Mouse (Mus musculus): ENCODE measurements around the gene Supt5.
A peak's percentile ranks its signal among the peaks of the same experiment; 100 is the strongest.

Gene Supt5

DNA sequence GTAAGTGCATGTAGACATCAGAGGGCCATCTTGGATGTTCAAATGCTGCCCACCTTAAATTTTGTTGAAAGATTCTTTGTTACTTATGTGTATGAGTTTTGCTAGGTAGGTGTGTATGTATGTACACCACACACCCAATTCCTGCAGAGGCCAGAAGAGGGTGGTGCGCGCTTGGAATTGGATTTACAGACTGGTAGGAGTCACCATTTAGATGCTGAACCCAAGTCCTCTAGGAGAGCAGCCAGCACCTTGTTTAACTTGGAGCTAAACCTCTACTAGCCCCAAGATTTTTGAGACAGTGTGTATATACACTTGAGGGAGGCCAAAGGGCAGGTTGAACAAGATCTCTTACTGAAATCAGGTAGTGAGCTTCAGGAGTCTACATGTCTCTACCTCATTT lies 14.7 kb upstream of the Supt5 start:
- DNase-seq (ENCODE audit: low read depth, low spot score), result no peak

DNA sequence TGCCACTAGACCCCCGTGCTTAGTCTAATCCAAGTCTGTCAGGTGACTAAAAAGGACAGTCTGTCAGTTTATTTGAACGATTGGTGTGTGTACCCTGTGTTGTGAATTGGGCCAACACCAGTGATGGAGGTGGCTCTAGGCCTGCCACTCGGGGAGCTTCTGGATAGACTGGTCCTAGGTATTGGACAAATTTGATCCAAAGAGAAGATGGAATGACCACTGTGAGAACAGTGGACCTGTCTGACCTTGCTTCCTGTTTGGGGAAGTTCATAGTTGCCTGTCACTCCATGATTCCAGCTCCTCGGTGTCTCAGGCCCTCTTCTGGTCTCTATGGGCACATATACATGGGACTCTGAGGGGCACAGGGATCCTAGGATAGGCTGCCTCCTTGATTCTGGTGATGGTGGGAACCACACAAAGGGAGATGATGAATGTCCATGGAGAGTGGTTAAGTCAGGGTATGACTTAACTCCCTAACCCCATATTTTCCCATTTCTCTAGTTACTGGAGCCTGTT lies 13.2 kb upstream of the Supt5 start:
- DNase-seq (ENCODE audit: low read depth, low spot score), result no peak

DNA sequence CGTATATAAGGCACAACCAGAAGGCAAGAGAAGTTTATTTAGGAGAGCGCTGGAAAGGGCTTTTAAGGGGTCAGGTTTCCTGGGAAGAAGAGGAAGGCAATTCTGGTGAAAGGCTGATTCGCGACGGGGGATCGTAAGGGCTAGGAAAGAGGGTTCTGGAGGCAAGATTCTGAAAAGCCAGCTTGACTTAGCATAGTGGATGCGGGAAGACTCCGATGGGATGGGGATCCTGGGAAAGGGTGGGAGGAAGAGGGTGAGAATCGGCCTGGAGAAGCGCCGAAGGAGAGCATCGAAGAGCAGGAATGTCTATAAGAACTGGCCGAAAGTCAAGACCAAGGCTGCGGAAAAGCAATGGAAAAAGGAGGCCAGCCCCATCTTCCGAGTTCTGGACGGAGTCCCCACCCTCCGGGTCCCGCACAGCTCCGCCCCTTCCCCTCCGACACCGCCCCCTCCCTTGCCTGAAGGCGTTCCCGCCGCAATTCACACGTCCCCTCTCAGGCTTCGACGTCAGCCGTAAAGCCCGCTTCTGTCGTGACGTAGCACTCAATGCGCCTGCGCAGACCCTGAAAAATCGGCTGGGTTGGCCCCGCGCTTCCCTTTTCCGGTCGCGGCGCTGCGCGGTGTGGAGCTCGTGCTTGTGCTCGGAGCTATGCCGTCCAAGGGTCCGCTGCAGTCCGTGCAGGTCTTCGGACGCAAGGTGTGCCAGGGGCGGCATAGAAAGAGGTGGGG lies 11.8 kb upstream of the Supt5 start, which contains the start of gene Rps16:
TSS of gene Rps16 (plus strand) at position 498 of the 729 bp plus-strand sequence.
- peak; percentile 97 for DNase-seq (ENCODE audit: low read depth, low spot score)

DNA sequence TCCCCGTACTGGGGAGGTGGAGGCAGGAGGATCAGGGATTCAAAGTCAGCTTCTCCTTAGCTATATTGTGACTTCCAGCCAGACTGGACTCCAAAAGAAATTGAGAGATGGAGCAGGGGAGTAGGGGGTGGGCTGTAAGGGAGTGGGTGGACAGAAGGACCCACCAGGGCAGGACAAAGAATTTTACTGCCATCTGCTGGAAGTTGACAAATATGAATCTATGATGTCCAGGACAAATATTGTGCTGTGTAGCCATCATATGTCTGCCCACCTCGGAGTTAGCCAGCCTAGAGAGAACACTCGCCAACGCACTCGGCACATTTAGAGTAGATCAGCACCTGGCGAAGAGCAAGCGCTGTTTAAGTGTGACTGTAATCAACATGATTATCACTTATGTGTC lies 10.1 kb upstream of the Supt5 start:
- no peak for DNase-seq (ENCODE audit: low read depth, low spot score)

GRCm38 (mm10) chr7:28347746-28348145 lies 9.2 kb upstream of the Supt5 start:
- DNase-seq (ENCODE audit: low read depth, low spot score), result no peak

GRCm38 (mm10) chr7:28344637-28345036 lies 6.1 kb upstream of the Supt5 start:
- peak; percentile 65 for DNase-seq (ENCODE audit: low read depth, low spot score)

- no peak for DNase-seq (ENCODE audit: low read depth, low spot score)
These were observed 2.8 kb upstream of the Supt5 start for GRCm38 (mm10) chr7:28341381-28341780.

DNA sequence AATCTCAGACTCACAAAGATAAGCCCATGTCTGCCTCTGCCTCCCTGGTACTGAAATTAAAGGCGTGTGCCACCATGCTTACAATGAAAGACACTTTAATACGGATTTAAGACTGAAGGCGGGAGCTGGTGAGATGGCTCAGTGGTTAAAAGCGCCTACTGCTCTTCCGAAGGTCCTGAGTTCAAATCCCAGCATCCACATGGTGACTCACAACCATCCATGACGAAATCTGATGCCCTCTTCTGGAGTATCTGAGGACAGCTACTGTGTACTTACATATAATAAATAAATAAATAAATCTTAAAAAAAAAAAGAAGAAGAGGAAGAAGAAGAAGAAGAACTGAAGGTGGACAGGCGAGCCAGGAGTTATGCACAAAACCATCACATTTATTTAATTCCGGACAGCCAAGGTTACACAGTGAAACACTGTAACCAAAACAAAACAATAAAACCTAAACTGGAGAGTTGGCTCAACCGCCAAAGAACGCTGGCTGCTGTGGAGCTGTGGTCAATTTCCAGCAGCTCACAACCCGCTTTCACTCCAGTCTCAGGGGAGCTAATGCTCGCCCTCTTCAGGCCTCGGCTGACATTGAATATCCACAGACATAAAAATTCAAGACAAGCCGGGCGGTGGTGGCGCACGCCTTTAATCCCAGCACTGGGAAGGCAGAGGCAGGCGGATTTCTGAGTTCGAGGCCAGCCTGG lies 819 bp upstream of the Supt5 start:
- no peak for DNase-seq (ENCODE audit: low read depth, low spot score)

- no peak for DNase-seq (ENCODE audit: low read depth, low spot score)
These were observed 3.1 kb downstream of the Supt5 start for GRCm38 (mm10) chr7:28335471-28335870.

DNA sequence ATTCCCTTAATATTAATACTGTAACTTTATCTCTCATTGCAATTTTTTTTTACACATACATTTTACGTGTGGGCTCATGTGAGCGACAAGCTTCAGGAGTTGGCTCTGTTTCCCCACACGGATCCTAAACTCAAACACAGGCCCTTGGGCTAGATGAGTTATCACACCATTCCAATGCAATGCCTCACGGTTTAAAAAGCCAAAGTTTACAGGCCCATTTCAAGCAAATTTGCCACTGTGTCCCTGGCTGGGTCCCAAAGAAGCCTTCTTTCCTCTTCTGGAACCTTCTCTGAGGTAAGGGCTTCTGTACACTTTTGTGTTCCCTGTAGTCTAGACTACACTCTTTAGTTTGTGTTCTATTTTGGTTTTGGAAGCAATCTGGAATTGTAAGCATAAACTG lies 4.0 kb downstream of the Supt5 start:
- no peak for DNase-seq (ENCODE audit: low read depth, low spot score)

DNA sequence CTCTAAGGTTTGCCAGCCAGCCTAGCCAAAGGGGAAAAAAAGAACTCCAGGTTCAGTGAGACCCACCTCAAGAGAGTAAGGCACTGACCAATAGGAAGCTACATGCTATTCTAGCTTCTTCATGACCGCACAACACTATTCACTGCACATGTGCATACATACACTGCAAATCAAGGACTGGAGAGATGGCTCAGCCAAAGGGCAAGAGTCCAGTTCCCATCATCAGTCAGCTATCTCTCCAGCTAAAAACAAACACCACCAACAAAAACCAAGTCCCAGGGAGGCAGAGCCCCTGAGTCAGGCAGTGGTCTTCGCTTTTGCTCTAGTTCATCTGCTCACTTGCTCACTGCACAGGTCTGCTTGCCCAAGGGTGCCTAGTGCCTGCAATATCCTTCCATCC lies 10.3 kb downstream of the Supt5 start:
- DNase-seq (ENCODE audit: low read depth, low spot score), result no peak

GRCm38 (mm10) chr7:28326457-28326856 lies 12.1 kb downstream of the Supt5 start:
- DNase-seq (ENCODE audit: low read depth, low spot score), result no peak

GRCm38 (mm10) chr7:28325293-28325692 lies 13.3 kb downstream of the Supt5 start:
- DNase-seq (ENCODE audit: low read depth, low spot score), result no peak

DNA sequence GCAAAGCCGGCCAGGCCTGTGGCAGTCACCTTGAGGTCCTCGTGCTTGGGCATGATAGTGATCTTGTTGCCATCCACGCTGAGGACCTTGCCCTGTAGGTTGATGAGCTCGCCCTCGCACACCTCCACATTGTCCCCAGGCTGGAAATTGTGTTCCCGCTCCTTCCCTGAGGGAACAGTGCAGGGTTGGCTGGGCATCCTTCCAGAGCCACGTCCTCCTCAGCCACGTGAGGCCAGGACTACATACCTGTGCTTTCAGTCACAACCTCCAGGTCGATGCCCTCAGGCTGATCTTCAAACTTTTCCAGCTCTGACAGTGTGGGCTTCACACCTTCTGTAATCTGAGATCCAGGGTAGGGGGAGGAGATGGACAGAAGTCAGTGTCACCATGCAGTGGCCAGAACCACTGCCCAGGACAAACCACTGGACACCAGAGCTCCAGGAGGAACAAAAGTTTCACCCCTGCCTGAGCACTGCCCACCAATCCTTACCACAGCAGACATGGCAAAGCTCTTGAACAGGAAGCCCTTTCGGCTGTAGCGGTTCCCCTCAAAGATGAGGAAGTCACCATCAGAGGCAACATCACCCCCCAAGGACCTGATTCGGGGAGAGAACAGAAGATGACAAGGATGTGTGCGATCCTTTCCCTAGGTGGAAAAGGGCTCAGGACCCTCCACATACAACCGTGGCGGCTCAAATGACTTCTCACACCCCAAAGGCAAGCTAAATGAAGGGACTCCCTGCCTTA lies 16.4 kb downstream of the Supt5 start:
- DNase-seq (ENCODE audit: low read depth, low spot score), result no peak

- no peak for DNase-seq (ENCODE audit: low read depth, low spot score)
These were observed 19.8 kb downstream of the Supt5 start for GRCm38 (mm10) chr7:28318714-28319113.

- DNase-seq (ENCODE audit: low read depth, low spot score), result no peak
These were observed 20.5 kb downstream of the Supt5 start for GRCm38 (mm10) chr7:28318036-28318435.

DNA sequence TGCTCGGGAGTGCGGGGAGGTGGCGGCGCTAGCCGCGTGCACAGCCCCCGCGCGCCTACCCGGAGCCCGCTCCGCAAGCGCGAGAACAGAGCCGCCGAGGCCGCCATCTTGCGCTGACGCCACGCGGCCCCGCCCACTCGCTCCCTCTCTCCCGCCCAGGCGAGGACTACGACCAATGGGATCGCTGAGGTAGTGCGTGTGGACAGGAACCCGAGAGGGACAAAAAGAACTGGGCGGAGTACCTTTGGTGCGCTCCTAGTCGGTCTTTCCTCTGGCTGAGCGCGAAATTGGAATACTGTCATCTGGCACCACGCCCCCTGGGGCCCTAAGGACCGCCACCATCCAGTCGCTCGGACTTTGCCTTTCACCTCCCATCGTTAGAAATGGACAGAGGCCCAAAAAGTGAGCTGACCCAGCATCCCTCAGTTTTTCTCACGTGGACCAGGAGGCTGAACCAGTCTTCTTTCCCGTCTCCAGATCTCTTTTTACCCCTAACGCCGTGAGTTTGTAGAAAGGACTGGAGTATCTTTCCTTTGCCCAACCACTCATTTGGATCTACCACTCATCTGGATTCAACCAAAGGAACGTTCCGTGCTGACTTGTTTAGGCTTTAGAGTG lies 26.5 kb downstream of the Supt5 start, which contains the start of gene Timm50:
TSS of gene Timm50 (minus strand) at position 147 of the 618 bp plus-strand sequence.
- DNase-seq (ENCODE audit: low read depth, low spot score), result peak; percentile 95

DNA sequence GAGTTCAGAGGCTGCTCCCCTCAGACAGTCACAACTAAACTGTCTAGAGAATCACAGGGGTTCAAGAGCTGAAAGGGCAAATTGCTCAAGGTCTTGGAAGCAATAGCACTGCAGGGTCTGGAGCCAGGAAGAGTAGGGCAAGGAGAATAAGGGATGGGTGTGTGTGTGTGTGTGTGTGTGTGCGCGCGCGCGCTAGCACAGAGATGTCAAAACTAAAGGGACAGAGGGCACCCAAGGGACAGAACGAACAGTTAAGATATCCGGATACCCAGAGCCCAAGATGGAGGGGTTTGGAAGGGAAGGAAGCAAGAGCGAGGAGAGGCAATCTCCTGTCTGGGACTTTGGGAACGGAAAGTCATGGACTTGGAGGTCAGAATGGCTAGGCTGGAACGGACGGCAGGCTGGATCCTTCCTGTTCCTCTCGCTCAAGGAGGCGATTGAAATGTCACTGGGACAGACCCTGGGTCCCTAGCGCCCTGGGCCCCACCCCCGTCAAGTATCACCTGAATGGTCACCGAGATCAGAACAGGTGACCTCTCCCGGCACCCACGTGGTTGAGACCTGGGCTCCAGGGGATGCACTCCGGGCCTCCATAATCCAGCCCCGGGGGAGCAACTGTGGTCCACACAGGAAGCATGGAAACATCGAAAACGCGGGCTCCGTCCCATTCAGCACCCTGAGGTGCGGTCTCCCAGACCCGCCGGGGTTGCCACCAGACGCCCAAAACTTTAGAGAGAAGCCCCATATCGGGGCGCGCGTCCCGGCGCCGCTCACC lies 27.2 kb downstream of the Supt5 start:
- DNase-seq (ENCODE audit: low read depth, low spot score), result no peak

DNA sequence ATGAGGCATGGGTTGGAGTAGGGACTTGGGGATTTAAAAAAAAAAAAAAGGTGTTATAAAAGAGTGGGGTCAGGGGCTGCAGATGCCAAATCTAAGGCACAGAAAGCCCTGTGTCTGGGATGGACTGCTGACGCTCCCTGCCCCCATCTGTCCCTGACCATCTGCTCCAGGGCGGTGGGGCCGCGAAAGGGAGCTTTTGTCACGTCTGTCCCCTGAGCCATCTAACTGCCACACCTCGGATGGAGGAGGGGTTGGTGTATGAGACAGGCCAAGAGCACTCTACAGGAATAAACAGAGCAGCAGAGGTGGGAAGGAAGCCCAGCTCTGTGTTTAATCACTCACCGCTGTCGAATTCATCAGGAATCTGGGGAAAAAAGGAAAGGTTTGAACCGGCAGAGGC lies 28.8 kb downstream of the Supt5 start:
- no peak for DNase-seq (ENCODE audit: low read depth, low spot score)

- no peak for DNase-seq (ENCODE audit: low read depth, low spot score)
These were observed 32.3 kb downstream of the Supt5 start for GRCm38 (mm10) chr7:28306216-28306615.

DNA sequence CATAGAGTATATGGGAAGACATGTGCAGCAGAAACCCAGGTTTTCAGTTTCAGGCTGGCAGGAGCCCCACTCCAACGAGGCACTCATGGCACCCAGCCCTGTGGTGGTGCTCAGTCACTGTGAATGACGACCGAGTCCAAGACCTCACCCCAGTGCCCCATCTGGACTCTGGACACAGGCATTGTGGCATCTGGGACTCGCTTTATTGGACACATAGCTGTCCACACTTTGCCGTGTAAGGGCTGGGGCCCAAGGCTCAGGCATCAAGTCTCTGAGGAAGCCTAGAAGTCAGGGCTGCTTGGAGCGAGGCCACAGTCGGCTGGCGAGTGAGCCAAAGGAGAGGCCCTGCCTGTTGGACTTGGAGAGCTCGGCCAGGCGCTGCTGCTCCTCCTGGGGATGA lies 32.9 kb downstream of the Supt5 start:
- DNase-seq (ENCODE audit: low read depth, low spot score), result no peak
